Mouse (Mus musculus) CD4-positive helper T cell, adult 2 months (primary cell): ENCODE measurements around the gene Kifc5b.
A peak's percentile ranks its signal among the peaks of the same experiment; 100 is the strongest.
"Not testable (repeated sequence)": the region's sequence is repeated elsewhere in the genome, so short reads cannot be mapped to it uniquely, and the experiment has no call there.

ENCODE experiments used
- DNase-seq: peaks from one replicate; pipeline ENCODE4 v3.0.0-alpha.2; 2012; ENCODE audit warnings: low read depth, missing footprints, low spot score

Kifc5b gene

GRCm38 (mm10) chr17:26916711-26917482, at the start of gene Kifc5b:
TSS of gene Kifc5b (plus strand) at chr17:26917091.
- DNase-seq = peak; percentile 99

- no peak for DNase-seq
Observed at GRCm38 (mm10) chr17:26868756-26869155, 48.1 kb upstream of the Kifc5b start.

- DNase-seq = no peak
Observed at GRCm38 (mm10) chr17:26872870-26873269, 44.0 kb upstream of the Kifc5b start.

- DNase-seq = no peak
Observed at GRCm38 (mm10) chr17:26873502-26873901, 43.4 kb upstream of the Kifc5b start.

- DNase-seq = no peak
Observed at GRCm38 (mm10) chr17:26874542-26874941, 42.3 kb upstream of the Kifc5b start.

- DNase-seq = no peak
Observed at GRCm38 (mm10) chr17:26877927-26878326, 39.0 kb upstream of the Kifc5b start.

GRCm38 (mm10) chr17:26879235-26879634, 37.7 kb upstream of the Kifc5b start:
- no peak for DNase-seq

- DNase-seq = no peak
Observed at GRCm38 (mm10) chr17:26882706-26883105, 34.2 kb upstream of the Kifc5b start.

GRCm38 (mm10) chr17:26883585-26883984, 33.3 kb upstream of the Kifc5b start:
- no peak for DNase-seq

GRCm38 (mm10) chr17:26884995-26885926, 31.6 kb upstream of the Kifc5b start:
- DNase-seq = peak; percentile 82

GRCm38 (mm10) chr17:26886047-26886749, 30.7 kb upstream of the Kifc5b start:
- DNase-seq = peak; percentile 85

- DNase-seq = no peak
Observed at GRCm38 (mm10) chr17:26887926-26888325, 29.0 kb upstream of the Kifc5b start.

GRCm38 (mm10) chr17:26892635-26893375, 24.1 kb upstream of the Kifc5b start:
- DNase-seq = no peak

- DNase-seq = no peak
Observed at GRCm38 (mm10) chr17:26893492-26893891, 23.4 kb upstream of the Kifc5b start.

- no peak for DNase-seq
Observed at GRCm38 (mm10) chr17:26894342-26894741, 22.5 kb upstream of the Kifc5b start.

GRCm38 (mm10) chr17:26895578-26895977, 21.3 kb upstream of the Kifc5b start:
- DNase-seq = peak; percentile 65

- DNase-seq = no peak
Observed at GRCm38 (mm10) chr17:26900916-26901315, 16.0 kb upstream of the Kifc5b start.

GRCm38 (mm10) chr17:26904320-26904719, 12.6 kb upstream of the Kifc5b start:
- DNase-seq = no peak

GRCm38 (mm10) chr17:26907506-26907905, 9.4 kb upstream of the Kifc5b start:
- not testable (repeated sequence) for DNase-seq

GRCm38 (mm10) chr17:26915248-26915647, 1.6 kb upstream of the Kifc5b start:
- no peak for DNase-seq

GRCm38 (mm10) chr17:26917560-26917959, 669 bp downstream of the Kifc5b start:
- not testable (repeated sequence) for DNase-seq
